ENCODE assay signal across 32 mouse cellular contexts in genomic region chr13:96112711-96113110, GRCm38 (mm10). TPM values are rescaled to one million over a fixed set of nuclear protein-coding genes. Genes with fewer than 3 reads are reported as not detected.
A peak's percentile ranks its signal among the peaks of the same experiment; 100 is the strongest.
DNase-seq lines count a peak whose midpoint lies in the region; TF ChIP-seq lines count a peak whose summit lies in the region.
"Had no signal": no experiment of that assay in that cellular context is flagged by ENCODE, and none has a peak within 500 bp of the region (broad histone marks: within the 10 kb centered on the region; RNA-seq: fewer than 3 reads in every experiment).

No protein-coding gene starts in this region.

- intact Hi-C loops in heart, adult 2 months (cut with DNase I) = no loop called here
- intact Hi-C loops in heart, postnatal 10 days (cut with DNase I) = no loop called here

- H3K36me3 ChIP-seq in heart, adult 2 months (ENCODE audit: control insufficient read depth, insufficient read depth, low read length) = no peaks in the 10 kb centered on the region
- no peaks in the 10 kb centered on the region for H3K36me3 ChIP-seq in heart, embryonic 10.5 days
- H3K36me3 ChIP-seq: embryonic facial prominence, embryonic 10.5 days; embryonic facial prominence, embryonic 13.5 days; forebrain, embryonic 12.5 days; forebrain, embryonic 15.5 days; G1E; heart, embryonic 13.5 days; hindbrain, embryonic 10.5 days; hindbrain, embryonic 13.5 days; intestine, embryonic 15.5 days had no signal

- TF ChIP-seq EP300 in heart, adult 2 months (IDR thresholded peaks at IDR 0.05; ENCODE audit: insufficient read depth, low read depth, low read length) = 0 out of 2 replicates have a peak, but pooled peaks have one; percentile 61

- DNase-seq in cerebellum, postnatal 10 days = peak; percentile 10 to 15
- DNase-seq in cerebellum, adult 11-12 months = no peak
- peak; percentile 42 to 53 for DNase-seq in heart, adult 2 months
- no peak for DNase-seq in heart, embryonic 10.5 days (ENCODE audit: low spot score)
- DNase-seq in heart, postnatal 10 days = peak; percentile 31 to 53
- peak; percentile 9 for DNase-seq in heart, postnatal 4 days
- no peak for DNase-seq in thymus, postnatal 4 days
- DNase-seq: adrenal gland, postnatal 10 days; adrenal gland, postnatal 36 days; cerebellum, adult 2 months; cerebellum, adult 9-11 months; cerebellum, postnatal 36 days; embryo, embryonic 11 days; gastrocnemius, postnatal 25 days; kidney, adult 11 months had no signal

- TF ChIP-seq POLR2A in heart, adult 2 months (IDR thresholded peaks at IDR 0.05; ENCODE audit: insufficient read depth, low read depth, low read length) = no peak

- H3K27me3 ChIP-seq in heart, adult 2 months (ENCODE audit: control insufficient read depth, insufficient read depth, low read length) = no peaks in the 10 kb centered on the region
- H3K27me3 ChIP-seq in heart, embryonic 10.5 days (ENCODE audit: insufficient read depth, poor library complexity, severe bottlenecking) = no peaks in the 10 kb centered on the region
- H3K27me3 ChIP-seq: CH12.LX; embryonic facial prominence, embryonic 13.5 days; forebrain, embryonic 12.5 days; forebrain, embryonic 15.5 days; heart, embryonic 13.5 days; hindbrain, embryonic 13.5 days; intestine, embryonic 15.5 days had no signal

- H3K27ac ChIP-seq in heart, adult 2 months = no peak overlapping the region
- no peak overlapping the region for H3K27ac ChIP-seq in heart, embryonic 10.5 days
- H3K27ac ChIP-seq: embryonic facial prominence, embryonic 10.5 days; embryonic facial prominence, embryonic 13.5 days; forebrain, embryonic 12.5 days; forebrain, embryonic 15.5 days; heart, embryonic 13.5 days; hindbrain, embryonic 10.5 days; hindbrain, embryonic 13.5 days; intestine, embryonic 15.5 days had no signal

- TF ChIP-seq CTCF in heart, adult 2 months (IDR thresholded peaks at IDR 0.05) = no peak

- no peak overlapping the region for H3K4me3 ChIP-seq in heart, adult 2 months
- no peak overlapping the region for H3K4me3 ChIP-seq in heart, embryonic 10.5 days
- H3K4me3 ChIP-seq: embryonic facial prominence, embryonic 10.5 days; embryonic facial prominence, embryonic 13.5 days; erythroblast, embryonic 14.5 days; forebrain, embryonic 12.5 days; forebrain, embryonic 15.5 days; heart, embryonic 13.5 days; hindbrain, embryonic 10.5 days; hindbrain, embryonic 13.5 days; intestine, embryonic 15.5 days had no signal

- no peaks in the 10 kb centered on the region for H3K79me2 ChIP-seq in heart, adult 2 months (replicated peaks; ENCODE audit: control insufficient read depth, insufficient read depth, low read length)

- no peaks in the 10 kb centered on the region for H3K9me3 ChIP-seq in heart, embryonic 10.5 days
- H3K9me3 ChIP-seq: embryonic facial prominence, embryonic 10.5 days; embryonic facial prominence, embryonic 13.5 days; forebrain, embryonic 12.5 days; forebrain, embryonic 15.5 days; G1E; heart, embryonic 13.5 days; hindbrain, embryonic 10.5 days; hindbrain, embryonic 13.5 days; intestine, embryonic 15.5 days had no signal

- 50% methylated on average over 2 of the region's 2 CpGs for WGBS in heart, adult 2 months
- WGBS in heart, embryonic 10.5 days = 79% methylated on average over 2 of the region's 2 CpGs

- H3K4me1 ChIP-seq in heart, adult 2 months (ENCODE audit: control insufficient read depth, insufficient read depth, low read length) = peaks cover 2% of the 10 kb centered on the region; the same call in 1 of the 2 replicates
- no peaks in the 10 kb centered on the region for H3K4me1 ChIP-seq in heart, embryonic 10.5 days
- H3K4me1 ChIP-seq: embryonic facial prominence, embryonic 10.5 days; embryonic facial prominence, embryonic 13.5 days; forebrain, embryonic 12.5 days; heart, embryonic 13.5 days; hindbrain, embryonic 10.5 days; intestine, embryonic 15.5 days had no signal

- no peak overlapping the region for H3K9ac ChIP-seq in heart, adult 2 months (ENCODE audit: low read depth, low read length)
- H3K9ac ChIP-seq: embryonic facial prominence, embryonic 13.5 days; forebrain, embryonic 12.5 days; forebrain, embryonic 15.5 days; heart, embryonic 13.5 days; hindbrain, embryonic 13.5 days; intestine, embryonic 15.5 days had no signal

RNA-seq across cellular contexts. Expression of gene Sv2c, which starts 19.7 kb away (rescaled TPM):
- total RNA-seq in heart, adult 2 months (2021) = under 1 TPM; 0.23 to 0.48 TPM
- 0.41 and 0.44 TPM in 2 replicates for polyA plus RNA-seq in heart, adult 2 months (2012; rRNA removed)
- polyA plus RNA-seq in heart, embryonic 10.5 days (2016; fragmentation: Nextera tagmentation; extraction: Ambion mirVana) = 0.29 and 1.1 TPM in 2 replicates
- under 1 TPM; 0.17 to 0.20 TPM for total RNA-seq in heart, postnatal 10 days (2021)
- under 1 TPM; 0.21 to 0.54 TPM for total RNA-seq in heart, postnatal 4 days (2021)
- polyA plus RNA-seq: Patski had no signal

RNA-seq across cellular contexts. Expression of gene Gm17190, which starts 30.9 kb away (rescaled TPM):
- total RNA-seq in heart, adult 2 months (2021) = not detected
- polyA plus RNA-seq in heart, adult 2 months (2012; rRNA removed) = not detected in 2 replicates
- polyA plus RNA-seq in heart, embryonic 10.5 days (2016; fragmentation: Nextera tagmentation; extraction: Ambion mirVana) = not detected in 2 replicates
- total RNA-seq in heart, postnatal 10 days (2021) = not detected
- total RNA-seq in heart, postnatal 4 days (2021) = not detected
- total RNA-seq: adrenal gland, adult 18-20 months; adrenal gland, postnatal 10 days; adrenal gland, postnatal 36 days; CH12.LX; gastrocnemius, adult 8-10 months; gastrocnemius, postnatal 25 days had no signal
- polyA plus RNA-seq: cerebellum, adult 2 months; cortical plate, adult 2 months; embryonic facial prominence, embryonic 10.5 days; embryonic facial prominence, embryonic 13.5 days; erythroblast, embryonic 14.5 days; forebrain, embryonic 12.5 days; forebrain, embryonic 15.5 days; G1E; gonadal fat pad, adult 2 months; heart, embryonic 13.5 days; heart, embryonic 16.5 days; hindbrain, embryonic 10.5 days; intestine, embryonic 15.5 days had no signal

RNA-seq across cellular contexts. Expression of gene Gm20075, which starts 31.5 kb away (rescaled TPM):
- 10 to 100 TPM; 10.1 to 11.8 TPM for total RNA-seq in heart, adult 2 months (2021)
- polyA plus RNA-seq in heart, adult 2 months (2012; rRNA removed) = 2.4 and 5.9 TPM in 2 replicates
- polyA plus RNA-seq in heart, embryonic 10.5 days (2016; fragmentation: Nextera tagmentation; extraction: Ambion mirVana) = 27.7 and 29.4 TPM in 2 replicates
- total RNA-seq in heart, postnatal 10 days (2021) = 10 to 100 TPM; 17.4 to 20.7 TPM
- 10 to 100 TPM; 24.4 to 27.3 TPM for total RNA-seq in heart, postnatal 4 days (2021)

Comparison
In these comparisons a context has a peak if more than half of its experiments do, and no peak if none do; other contexts are left out.
1. DNase-seq: peak in cerebellum, postnatal 10 days (2 of 2), heart, adult 2 months (2 of 2), heart, postnatal 10 days (2 of 2) and heart, postnatal 4 days (single experiment); none in cerebellum, adult 11-12 months (single experiment), heart, embryonic 10.5 days (single experiment) and thymus, postnatal 4 days (single experiment).